Mouse (Mus musculus): Measurements from ENCODE around the gene Gm9821.
A peak's percentile ranks its signal among the peaks of the same experiment; 100 is the strongest.

Gm9821 gene

DNA sequence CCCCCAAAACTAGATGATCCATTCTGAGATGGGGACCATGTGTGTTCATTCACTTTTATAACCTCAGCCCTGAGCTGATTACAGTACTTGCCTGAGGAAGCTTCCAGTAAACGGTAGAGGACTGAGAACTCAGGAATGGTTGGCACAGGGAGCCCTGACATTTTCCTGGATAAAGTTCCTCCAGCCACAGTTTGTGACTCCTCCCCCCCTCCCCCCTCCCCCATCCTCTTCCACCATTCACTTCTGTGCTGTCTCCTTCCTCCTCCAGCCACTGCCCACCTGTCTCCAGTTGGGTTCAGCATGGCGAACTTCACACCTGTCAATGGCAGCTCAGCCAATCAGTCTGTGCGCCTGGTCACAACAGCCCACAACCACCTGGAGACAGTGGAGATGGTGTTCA is 18.6 kb upstream of the Gm9821 start, which contains the start of gene Chrm4:
Gene Chrm4, plus strand, starts transcription at position 301 of the 400 bp plus-strand sequence.
- DNase-seq (ENCODE audit: low spot score in 2 of 2): no peak

DNA sequence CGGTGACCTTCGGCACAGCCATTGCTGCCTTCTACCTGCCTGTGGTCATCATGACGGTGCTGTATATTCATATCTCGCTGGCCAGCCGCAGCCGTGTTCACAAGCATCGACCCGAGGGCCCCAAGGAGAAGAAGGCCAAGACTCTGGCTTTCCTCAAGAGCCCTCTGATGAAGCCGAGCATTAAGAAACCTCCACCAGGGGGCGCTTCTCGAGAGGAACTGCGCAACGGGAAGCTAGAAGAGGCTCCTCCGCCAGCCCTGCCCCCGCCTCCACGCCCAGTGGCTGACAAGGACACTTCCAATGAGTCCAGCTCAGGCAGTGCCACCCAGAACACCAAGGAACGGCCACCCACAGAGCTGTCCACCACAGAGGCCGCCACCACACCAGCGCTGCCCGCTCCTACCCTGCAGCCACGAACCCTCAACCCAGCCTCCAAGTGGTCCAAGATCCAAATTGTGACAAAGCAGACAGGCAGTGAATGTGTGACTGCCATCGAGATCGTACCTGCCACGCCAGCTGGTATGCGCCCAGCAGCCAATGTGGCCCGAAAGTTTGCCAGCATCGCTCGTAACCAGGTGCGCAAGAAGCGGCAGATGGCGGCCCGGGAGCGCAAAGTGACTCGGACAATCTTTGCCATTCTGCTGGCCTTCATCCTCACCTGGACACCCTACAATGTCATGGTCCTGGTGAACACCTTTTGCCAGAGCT is 17.5 kb upstream of the Gm9821 start:
- peak; percentile 55 to 76 for DNase-seq (ENCODE audit: low spot score in 2 of 2)

DNA sequence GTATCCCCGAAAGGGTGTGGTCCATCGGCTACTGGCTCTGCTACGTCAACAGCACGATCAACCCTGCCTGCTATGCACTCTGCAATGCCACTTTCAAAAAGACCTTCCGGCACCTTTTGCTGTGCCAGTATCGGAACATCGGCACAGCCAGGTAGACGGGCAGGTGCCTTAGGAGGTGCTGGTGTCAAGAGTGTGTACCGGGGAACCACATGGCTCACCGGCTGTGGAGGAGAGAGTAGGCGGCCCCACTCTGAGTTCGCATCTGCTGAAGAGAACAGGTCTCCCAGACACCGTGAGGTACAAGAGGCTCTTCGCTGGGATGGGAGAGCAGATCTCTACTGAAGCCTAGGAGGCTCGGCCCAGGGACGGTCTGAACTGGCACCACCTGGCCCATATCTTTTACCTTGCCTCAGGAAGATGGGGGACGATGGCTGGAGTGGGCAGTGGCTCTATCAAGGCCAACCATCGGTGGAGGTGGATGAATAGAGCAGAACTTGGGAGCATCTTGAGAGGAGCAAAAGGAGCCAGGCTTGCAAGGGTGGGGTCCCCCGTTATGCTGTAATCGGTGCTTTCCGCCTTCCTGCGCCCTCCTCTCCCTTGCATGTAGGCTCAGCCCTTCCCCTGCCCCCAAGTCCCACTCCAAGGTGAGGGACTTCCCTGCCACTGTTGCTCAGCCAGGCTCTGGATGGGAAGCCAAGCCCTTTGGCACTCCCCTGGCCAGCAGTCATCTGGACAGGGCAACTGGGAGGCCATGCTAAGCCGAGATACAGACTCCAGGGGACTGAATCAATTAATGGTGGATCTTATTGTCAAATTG is 16.8 kb upstream of the Gm9821 start:
- DNase-seq (ENCODE audit: low spot score in 2 of 2): no peak

DNA sequence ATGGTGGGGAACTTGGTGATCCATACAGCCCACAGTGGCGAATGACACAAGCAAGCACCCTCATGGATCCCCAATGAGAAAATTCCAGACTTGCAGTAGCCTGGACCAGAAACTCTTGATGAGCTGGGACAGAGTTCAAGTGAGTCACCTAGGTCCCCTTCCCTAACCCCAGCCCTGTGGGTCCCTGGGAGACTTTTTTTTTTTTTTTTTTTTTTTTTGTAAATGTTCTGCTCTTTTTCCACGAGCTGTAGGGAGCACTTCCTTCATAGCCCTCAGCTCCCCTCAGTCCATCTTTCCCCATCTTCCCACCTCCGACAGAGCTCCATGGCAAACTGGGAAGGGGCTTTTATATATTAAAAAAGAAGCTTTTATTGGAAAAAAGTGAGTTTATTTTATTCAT is 16.0 kb upstream of the Gm9821 start:
- DNase-seq (ENCODE audit: low spot score in 2 of 2): no peak

DNA sequence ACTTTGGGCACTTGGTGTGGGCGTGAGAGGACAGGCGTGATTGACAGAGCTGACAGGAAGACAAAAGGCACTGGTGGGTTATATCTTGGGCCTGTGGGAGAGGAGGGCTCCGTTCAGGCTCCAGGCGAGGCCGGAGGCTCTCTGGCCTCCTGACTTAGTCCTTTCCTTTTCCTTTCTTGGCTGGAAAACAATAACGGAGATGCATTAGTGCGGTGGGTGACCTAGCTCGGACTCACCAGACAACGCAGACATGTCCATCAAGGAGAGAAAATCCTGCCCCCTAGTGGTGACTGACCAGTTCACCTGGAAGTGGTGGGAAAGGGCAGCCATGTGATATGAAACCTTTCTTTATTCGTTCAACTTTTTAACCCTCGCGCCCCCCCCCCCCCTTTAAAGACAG is 15.6 kb upstream of the Gm9821 start:
- no peak for DNase-seq (ENCODE audit: low spot score in 2 of 2)

DNA sequence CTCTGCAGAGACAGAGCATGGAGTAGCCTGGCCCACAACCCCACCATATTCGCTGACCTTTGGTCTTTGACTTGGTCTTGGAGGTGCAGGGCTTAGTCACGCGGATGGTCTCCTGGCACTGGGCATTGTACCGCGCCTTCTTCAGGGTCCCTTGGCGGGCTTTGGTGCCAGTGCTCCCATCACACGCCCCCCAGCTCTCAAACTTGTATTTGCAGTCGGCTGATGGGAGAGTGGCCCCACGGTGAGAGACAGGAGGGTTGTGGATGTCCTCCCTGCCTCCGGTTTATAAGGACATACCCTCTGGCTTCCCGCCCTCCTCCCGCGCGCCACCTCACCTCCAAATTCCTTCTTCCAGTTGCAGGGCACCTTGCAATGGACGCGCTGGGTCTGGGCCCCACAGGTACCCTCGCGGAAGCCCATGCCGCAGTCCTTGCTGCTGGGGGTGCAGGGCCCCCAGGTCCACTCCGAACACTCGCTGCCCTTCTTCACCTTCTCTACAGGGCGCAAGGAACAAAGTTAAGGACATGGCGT is 14.7 kb upstream of the Gm9821 start:
- DNase-seq (ENCODE audit: low spot score in 2 of 2): no peak

DNA sequence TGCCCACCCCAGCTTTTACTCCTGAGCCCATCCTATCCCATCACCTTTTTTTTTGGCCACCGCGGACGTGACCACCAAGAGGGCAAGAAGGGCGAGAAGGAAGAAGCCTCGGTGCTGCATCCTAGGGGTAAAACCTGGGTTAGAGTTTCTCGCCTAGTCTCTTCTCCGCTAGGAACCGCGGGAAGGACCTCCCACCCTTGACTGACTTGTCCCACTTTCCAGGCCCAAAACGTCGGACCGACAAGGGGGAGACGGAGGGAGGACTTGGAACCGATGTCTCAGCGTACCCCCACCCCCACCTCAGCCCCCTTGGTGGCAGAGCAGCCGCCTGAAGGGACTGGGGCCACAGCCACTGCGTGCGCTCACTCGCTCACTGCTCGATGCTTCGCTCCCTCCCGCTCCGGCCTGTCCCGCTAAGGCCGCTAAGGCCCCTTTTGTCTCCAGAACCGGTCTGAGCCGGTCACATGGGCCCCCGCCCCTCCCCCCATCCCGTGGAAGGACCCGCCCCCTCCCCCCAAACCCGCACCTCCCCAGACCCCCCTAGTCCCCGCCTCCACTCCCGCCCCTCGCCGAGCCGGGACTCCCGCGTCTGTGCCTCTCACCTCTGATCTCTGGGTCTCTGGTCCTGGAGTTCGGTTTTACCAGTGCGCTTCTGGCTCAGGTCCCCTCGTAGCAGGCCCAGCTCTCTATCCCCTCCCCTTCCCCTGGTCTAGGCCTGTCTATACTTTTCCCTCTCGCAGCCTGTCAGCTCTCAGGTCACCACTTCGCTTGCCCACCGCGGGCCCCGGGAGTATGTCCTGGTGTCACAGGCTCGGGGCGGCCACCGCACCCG is 14.0 kb upstream of the Gm9821 start:
- no peak for DNase-seq (ENCODE audit: low spot score in 2 of 2)

DNA sequence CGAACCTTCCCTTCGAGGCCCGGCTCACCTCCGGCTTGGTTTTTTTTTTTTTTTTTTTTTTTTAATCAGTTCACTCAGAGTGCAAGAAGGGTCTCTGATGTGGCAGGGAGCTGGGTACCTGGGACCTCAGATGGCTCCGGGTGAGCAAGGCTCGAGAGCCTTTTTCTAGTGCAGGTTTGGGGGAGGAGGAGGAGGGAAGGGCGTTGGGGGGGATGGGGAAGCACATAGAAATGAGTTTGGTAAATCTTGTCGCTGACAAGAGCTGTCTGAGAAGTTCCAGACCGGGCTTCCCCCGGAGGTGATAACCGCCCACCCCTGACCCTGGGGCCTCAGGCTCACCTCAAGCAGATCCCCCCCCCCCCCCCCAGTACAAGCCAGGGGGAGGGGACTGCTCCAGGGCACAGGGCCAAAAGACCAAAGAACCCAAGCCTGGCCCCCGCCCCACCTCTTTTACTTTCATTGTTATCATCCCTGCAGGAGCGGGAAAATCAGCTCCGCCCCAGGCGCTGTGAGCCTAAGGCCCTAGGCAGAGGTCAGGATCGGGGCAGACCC is 13.3 kb upstream of the Gm9821 start, which contains the start of gene Mdk:
Gene Mdk, minus strand, starts transcription at position 138 of the 552 bp plus-strand sequence.
- no peak for DNase-seq (ENCODE audit: low spot score in 2 of 2)

DNA sequence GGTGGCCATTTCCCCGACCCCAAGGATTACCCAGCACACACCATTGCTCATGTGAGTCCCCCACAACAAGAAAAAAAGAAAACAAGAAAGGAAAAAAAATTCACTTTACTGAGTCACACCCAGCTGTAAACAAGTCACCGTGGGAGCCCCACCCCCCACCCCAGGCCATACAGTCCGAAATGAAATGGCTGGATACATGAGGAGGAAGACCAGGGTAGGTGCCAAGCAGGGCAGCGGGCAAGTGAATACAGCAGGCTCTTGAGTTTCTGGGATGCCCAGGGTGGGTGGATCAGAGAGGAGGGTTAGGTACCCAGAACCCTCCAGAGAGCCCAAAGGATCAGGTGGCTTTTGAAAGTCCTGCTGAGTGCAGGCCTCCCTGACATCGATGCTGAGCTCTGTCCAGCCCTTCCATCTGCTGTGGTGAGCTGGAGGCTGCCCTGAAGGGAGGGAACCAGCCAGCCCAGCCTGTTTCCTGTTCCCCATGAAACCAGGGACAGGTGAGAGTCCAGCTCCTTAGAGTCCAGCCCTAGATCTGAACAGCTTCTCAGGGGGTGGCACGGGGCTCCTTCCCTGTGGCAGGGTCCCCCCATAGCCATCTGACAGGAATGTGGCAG is 12.7 kb upstream of the Gm9821 start:
- no peak for DNase-seq (ENCODE audit: low spot score in 2 of 2)

DNA sequence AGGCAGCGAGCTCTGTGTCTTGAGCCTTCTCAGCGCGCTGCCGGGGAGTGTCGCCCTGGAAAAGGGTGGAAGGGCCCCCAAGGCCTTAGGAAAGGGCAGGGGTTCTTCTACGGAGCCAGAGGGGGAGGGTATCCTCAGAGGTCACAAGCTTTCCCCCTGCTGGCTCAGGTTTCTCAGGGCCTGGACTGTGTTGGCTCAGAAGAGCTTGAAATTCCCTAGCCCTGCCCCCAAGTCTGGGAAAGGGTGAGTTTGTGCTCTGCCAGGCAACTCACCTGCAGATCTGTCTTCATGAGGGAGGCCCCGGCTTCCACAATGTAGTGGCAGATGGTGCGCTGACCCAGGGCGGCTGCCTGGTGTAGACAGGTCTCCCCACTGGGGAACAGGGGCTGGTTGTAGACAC is 12.0 kb upstream of the Gm9821 start:
- DNase-seq (ENCODE audit: low spot score in 2 of 2): no peak

DNA sequence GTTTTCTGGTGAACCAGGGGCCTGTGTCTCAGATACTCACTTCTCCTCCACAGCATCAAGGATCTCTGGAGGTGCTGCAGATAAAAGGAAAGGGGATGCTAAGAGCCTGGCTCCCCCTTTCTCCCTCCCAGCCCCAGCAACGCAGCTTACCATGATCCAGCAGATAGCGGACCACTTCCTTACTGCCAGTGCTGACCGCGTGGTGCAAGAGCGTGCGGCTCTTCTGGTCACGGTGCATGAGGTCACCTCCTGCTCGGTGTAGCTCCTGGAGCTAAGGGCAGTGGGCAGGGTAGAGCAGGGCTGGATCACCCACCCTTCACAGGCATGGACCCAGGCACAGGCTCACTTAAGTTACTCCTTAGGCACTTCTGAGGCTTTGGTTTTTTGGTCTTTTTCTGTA is 11.5 kb upstream of the Gm9821 start:
- DNase-seq (ENCODE audit: low spot score in 2 of 2): no peak

DNA sequence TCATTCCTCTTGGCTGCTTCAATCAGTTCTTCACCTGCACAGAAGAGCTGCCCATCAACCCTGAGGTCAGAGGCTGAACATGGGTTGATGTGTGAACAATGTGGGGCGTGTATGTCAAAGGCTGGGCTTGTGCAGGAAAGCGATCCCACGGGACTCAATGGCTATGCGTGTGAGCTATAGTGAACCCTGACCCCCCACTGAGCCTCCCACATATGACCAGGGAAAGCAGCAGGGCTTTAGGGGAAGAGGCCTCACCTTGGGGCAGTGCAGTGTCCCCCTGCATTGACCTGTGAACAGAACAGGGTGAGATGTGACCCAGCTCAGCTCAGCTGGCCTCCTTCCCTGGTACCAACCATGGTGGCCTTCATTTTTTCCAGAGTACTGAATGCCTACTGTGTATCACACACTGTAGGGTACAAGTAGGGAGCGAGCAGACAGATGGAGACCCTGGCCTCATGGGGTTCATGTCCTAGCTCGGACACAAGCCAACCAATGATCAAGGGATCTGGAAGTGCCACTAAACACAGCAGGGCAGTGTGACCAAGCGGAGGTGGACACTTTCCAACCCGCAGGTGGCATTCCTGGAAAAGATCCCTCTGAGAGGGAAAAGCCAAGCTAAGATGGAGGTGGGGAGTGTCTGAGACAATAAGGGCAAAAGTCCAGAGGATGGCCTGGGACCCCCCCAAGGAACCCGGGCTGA is 10.5 kb upstream of the Gm9821 start:
- no peak for DNase-seq (ENCODE audit: low spot score in 2 of 2)

DNA sequence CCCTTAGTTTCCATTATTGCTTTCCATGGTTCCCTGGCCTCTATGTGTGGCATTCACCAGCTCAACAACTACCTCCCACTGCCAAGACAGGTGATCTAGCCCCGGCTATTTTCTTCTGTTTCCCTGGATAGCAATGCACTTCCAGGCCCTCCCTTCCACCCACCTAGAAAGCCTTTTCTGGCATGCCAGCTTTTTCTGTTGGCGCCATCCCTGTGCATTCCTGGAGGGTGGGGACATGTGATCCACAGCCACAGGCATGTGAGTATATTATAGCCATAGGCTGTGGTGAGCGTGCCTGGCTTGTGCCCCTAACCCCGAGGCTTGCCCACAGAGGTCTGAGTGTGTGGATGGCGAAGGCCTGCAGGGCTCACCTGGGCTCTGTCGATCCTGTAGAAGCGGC is 9.3 kb upstream of the Gm9821 start:
- DNase-seq (ENCODE audit: low spot score in 2 of 2): no peak

DNA sequence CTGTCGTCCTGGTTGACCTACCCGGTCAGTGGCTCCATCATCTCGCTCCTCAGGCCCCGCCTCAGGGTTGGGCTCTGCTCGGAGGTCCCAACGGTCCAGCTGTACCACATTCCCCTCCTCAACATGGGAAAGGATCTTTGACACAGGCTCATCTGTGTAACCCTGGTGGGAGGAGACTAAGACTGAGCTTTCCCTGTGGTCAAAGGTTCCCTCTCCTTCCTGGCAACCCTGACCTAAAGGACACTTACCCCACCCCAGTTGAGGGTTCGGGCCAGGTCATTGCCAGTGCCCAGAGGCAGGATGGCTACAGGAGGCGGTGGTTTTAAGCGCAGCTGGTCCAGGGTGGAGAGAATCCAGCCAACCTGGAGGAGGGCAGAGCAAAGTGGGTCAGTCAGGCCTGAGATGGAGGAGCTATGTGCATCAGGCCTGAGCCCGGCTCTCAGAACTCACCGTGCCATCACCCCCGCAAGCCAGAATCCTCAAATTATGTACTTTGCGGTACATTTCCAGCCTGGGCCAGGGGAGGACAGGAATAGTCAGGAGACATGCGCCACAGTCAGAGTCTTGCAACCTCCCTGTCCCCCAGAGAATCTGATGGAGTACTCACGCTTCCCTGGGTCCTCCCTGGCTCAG is 6.1 kb upstream of the Gm9821 start:
- no peak for DNase-seq (ENCODE audit: low spot score in 2 of 2)

DNA sequence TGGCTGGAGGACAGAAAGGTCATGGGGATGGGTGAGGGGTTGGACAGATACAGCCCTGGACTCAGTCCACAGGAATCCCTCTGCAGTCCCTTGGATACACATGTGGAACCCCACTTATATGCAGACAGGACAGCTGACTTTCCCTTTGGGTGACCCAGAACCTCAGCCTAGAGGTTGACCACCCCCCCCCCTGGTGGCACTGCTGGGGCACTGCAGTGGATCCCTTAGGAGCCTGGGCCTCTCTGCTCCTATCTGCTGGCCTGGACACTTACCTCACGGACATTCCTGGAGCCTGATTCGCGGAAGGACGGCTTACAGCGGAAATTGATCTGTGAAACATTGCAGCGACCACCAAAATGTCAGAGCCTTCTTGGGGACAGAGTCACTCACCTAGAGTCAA is 3.1 kb upstream of the Gm9821 start:
- no peak for DNase-seq (ENCODE audit: low spot score in 2 of 2)

DNA sequence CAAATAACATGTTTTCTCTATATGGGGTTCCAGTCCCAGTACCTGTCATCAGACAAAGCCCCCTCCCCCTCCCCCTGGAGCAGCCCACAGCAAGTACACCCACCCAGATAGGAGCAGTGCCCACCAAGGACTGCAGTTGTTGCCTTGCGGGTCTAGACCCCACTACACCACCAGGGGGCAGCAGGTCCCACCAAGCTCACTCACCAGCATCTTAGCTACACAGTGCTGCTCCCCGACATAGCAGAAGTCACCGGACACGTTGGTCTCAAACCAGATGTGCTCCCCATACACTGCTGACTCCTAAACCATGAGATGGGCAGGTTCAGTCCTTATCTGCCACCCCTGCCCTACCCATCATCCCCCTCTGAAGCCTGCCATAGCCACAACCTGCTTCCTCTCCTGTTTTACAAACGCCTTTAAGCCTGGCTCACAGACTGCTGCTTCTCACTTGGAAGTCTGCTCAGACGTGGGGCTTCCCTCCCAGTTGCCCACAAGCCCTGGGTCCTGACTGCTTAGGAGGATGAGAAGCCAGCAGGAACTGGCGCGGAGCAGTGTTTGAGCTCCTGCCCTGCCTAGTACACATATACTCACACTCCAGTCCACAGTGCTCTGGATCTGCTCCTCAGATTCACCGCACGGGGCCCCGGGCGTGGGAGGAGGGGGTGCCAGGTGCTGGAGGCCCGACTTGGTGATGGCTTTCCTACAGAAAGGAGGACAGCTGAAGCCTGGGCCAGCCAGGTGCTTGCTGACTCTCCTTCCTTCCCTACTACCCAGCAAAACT is 1.1 kb upstream of the Gm9821 start:
- DNase-seq (ENCODE audit: low spot score in 2 of 2): peak; percentile 63 to 75

DNA sequence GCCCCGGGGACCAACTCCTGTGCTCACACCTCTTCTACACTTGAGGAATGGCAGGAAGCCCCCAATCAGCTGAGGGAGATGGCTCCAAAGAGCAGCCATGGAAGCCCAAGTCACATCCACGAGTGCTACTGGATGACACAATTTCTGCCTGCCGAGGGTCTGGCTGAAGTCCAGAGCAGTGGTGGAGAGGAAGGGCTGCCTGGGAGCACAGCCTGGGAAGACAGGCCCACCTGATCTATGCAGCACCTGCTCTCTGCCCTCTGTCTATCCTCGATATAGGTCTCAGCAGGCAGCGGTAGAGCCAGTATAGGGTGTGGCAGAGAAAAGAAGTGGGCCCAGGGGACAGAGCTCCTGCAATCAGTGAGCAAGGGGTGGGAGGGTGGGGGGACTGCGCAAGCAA is 1.3 kb downstream of the Gm9821 start:
- DNase-seq (ENCODE audit: low spot score in 2 of 2): no peak

DNA sequence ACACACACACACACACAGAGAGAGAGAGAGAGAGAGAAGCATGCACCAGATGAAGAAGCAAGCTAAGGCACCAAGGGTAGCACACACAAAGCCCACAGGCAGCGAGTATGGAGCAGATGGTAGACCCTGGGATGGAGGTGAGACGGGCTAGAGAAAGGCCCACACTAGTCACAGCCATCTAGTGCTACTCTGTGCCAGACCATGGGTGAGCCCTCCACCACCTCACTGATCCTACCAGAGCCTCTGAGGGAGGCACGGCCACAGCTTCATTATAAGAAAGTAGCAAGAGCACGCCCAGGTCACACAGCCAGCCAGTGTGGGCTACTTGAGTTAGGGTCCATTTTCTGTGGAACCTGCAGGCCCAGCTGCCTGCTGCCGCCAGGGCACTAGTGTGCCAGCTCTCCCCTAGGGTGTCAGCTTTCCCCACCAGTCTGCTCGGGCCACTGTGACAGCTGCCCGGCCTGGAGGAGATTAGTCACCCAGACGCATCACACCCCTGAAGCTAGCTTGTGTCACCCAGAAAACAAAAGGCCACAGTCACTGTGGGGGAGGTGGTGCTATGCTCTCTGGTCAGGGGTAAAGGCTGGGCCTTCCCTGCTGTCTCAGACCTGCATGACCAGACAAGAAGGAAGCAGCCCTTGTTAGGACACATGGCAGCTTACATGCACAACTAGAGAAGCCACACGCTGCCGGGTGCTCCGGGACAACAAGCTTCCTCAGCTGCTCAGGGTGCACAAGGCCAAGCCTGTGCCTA is 2.1 kb downstream of the Gm9821 start:
- no peak for DNase-seq (ENCODE audit: low spot score in 2 of 2)

DNA sequence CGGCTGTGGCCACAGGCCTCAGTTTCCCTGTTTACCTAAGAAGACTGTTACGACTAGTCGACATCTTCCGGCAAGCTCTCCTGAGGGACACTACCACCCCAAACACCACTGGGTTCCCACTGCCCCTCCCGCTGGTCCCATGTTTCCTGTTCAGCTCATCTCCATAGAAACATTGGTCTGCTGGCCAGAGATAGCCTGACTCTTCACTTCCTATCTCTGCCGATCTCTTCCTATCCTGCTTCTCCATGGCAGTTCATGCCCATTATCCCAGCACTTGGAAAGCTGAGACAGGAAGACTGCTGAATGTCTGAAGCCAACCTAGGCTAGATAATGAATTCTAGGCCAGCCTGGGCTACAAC is 2.6 kb downstream of the Gm9821 start:
- no peak for DNase-seq (ENCODE audit: low spot score in 2 of 2)

All from spleen, postnatal 14 days (tissue).